Mouse (Mus musculus): ENCODE data around the gene Polr2a.

Gene Polr2a

DNA sequence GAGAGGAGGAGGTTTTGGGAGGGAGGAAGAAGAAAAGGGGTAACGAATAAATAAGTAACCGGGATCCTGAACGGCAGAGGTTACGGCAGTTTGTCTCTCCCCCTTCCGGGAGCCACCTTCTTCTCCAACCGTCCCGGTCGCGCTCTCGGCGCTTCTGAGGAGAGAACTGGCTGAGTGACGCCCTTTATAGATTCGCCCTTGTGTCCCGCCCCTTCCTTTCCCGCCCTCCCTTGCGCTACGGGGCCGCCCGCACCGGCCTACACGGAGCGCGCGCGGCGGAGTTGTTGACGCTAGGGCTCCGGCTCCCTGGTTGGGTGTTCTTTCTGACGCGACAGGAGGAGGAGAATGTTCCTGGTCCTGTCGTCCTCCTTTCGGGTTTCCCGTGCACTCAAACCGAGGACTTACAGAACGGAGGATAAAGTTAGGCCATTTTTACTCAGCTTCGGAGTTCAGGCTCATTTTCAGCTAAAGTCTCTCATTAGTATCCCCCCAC is at the start of gene Polr2a:
Polr2a (minus strand) TSS at position 160 of the 493 bp plus-strand sequence.
- peak; percentile 93 to 98 for DNase-seq (ENCODE audit: low spot score in 2 of 2)

DNA sequence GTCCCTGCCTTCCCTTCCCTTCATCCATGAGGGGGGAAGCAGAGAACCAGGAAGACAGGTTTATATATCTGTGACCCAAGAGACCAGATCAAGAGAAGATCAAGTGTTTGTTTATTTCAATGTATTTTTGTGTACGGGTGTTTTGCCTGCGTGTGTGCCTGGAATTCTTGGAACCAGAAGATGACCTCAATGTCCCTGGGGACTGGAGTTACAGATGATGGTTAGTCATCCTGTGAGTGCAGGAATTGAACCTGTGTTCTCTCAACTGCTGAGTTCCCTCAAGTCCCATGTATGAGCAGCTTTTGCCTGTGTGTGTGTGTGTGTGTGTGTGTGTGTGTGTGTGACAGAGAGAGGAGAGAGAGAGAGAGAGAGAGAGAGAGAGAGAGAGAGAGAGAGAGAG is 49.2 kb upstream of the Polr2a start:
- DNase-seq (ENCODE audit: low spot score in 2 of 2): no peak

DNA sequence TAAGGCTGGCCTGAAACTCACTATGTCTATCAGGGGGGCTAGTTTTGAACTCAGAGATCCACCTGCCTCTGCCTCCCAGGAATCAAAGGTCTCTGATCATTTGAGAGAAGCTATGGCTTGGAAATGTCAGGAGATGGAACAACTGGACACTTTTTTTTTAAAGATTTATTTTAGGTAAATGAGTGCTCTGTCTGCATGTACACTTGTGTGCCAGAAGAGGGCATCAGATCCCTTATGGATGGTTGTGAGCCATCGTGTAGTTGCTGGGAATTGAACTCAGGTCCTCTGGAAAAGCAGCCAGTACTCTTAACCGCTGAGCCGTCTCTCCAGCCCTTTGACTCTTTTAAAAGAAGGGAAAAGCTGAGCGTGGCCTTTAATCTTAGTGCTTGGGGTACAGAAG is 47.9 kb upstream of the Polr2a start:
- no peak for DNase-seq (ENCODE audit: low spot score in 2 of 2)

DNA sequence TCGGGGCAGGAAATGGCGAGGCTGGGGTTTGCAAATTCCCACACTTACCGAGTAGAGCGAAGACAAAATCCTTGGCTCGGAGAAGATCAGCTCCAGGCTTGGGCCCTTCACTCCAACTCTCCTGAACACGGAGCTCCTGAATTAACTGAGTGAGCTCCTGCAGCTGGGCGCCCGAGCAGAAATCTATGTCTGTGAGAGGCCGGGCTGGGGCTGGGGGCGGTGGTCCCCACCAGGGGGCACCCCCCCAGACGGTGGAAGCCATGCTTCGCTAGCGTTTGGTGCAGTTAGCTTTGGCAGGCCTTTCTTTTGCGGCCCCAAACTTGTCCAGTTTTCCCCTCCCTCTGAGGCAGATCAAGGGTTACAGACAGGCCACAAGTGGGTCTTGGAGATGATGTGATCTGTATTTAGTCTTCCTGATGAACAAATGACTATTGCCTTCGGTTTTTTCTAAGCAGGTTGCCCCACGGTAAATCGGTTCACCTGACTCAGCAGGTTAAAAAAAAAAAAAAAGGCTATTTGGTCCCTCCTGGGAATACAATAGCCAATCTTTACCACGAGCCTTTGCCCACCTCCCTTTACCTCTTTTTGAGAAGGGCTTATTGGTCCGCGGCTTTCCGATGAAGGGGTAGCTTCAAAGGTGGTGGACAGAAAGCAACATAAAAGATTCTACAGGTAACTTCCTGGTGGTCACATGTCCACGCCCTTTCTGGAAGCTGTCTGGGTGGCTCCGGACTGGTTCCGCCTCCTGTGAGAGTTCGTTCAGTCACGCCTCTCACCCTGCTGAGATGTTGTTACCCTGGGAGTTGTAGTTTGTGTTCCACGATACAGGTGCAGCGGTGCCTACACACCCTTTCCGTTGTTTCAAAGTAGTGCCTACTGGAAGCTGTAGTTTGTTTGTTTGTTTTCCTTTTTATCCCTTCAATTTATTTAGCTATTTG is 46.8 kb upstream of the Polr2a start, which contains the start of gene Tmem102:
Tmem102 (minus strand) TSS at position 653 of the 938 bp plus-strand sequence.
- DNase-seq (ENCODE audit: low spot score in 2 of 2): no peak

DNA sequence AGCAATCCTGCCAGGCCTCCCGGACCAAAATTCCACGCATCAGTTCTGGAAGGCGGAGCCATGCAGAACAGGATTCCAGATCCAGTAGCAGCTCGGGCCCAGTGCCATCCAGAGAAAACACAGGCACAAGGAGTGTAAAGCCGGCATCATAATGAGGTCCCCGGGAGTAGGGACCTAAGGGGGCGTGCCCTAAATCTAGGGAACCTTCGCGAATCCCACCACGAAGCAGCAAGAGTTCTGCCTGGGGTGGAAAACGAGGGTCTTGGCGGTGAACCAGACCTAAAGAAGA is 46.2 kb upstream of the Polr2a start:
- no peak for DNase-seq (ENCODE audit: low spot score in 2 of 2)

DNA sequence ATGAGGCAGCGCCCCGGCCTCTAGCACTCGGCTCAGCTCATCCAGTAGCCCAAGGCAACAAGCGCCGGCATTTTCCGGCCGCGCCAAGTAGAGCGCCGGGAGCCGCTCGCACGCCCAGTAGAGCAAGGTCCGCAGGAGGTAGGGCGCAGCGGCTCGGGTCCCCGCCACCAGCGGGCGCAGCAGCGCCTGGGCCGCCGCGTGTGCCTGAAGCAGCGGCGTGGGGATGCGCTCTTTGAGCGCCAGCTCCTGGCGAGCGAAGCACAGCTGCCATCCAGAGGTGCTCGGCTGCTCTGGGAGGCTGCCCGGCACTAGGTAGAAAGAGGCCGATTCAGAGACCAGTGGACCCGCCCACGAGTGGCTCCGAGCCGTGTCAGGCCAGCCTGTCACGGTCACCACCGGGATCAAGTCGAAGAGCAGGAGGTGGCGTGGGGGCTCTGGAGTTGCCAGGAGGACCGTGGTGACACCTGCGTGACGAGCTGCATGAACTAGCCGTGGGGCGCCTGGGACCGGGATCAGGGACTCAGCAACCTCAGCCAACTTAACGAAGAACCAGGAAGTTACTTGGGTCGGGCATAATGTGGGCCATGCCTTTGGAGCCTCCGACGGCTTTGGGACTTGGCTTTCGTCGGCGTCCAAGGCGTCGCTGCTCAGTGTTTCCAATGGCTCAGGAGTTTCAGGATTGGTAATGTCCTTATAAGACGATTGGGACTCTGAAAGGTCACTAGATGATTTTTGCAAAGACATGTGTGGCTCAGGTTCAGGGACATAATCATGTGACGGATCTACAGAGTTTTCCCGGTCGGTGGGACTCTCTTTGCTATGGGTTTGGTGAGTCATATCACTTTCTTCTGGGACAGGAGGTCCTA is 45.6 kb upstream of the Polr2a start:
- peak in 1 of 2 experiments; percentile 59 for DNase-seq (ENCODE audit: low spot score in 2 of 2)

DNA sequence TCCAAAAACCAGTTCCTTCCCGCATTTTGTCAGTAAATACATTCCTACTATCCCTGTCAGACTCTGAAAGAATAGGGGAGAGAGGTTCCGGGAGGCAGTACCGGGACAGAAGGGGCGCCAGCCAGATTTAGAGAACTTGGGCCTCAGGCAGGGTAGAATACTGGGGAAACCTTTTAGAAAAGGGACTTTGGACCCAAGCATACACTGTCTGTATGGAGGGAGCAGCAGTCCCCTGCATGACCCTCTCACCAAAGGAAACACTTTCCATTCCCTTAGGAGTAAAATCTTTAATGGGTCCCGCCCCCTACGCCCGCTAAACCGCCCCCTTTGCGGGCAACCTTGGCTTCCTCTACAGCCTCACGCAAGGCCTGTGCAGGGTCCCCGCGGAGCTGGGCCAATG is 44.9 kb upstream of the Polr2a start:
- DNase-seq (ENCODE audit: low spot score in 2 of 2): no peak

DNA sequence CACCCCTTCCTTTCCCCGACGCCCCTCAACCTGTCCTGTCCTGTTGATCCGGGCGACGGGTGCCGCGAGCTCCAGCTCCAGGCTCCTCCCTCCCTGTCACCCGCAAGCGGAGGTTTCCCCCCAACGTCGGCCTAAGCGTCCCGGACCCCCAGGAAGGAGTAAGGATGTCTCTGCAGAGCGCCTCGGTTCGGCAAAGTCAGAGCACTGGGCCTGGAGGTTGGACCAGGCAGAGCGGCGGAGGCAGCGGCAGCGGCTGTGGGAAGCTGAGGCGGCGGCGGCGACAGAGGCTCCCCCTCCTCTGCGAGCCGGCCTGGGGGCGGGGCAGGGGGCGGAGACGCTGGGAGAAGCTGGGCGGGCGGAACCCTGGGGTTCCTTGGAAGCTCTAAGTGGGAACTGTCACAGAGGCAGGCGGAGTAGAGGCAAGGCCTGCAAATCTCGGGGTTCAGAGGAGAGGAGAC is 44.2 kb upstream of the Polr2a start:
- DNase-seq (ENCODE audit: low spot score in 2 of 2): peak in 1 of 2 experiments; percentile 60

DNA sequence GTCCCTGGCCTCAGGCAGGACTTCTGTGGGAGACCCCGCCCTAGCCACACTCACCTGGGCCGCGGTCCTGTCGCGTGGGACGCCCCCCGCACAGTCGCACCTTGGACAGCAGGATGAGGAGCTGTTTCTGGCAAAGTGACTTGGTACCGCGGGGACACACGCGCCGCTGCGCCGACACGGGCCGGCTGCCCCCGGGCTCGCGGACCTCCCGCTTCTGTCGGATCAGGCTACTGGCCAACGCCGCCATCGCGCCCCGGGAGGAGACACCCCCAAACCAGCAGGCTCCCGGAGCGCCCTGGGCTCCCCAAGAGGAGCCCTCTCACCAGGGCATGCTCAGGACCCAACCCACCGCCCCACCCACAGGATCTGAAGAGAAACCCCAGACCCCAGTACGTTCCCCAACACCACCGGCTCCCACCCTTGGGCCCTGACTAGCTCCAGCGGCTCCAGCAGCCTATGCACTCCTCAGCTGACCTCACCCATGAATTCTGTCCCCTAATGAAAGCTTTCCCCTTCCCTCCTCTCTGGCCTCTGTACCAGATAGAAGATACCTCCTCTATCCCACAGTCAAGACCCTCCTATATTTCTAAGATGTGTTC is 43.0 kb upstream of the Polr2a start, which contains the start of gene Fgf11:
Fgf11 (minus strand) TSS at position 479 of the 599 bp plus-strand sequence.
- DNase-seq (ENCODE audit: low spot score in 2 of 2): no peak

DNA sequence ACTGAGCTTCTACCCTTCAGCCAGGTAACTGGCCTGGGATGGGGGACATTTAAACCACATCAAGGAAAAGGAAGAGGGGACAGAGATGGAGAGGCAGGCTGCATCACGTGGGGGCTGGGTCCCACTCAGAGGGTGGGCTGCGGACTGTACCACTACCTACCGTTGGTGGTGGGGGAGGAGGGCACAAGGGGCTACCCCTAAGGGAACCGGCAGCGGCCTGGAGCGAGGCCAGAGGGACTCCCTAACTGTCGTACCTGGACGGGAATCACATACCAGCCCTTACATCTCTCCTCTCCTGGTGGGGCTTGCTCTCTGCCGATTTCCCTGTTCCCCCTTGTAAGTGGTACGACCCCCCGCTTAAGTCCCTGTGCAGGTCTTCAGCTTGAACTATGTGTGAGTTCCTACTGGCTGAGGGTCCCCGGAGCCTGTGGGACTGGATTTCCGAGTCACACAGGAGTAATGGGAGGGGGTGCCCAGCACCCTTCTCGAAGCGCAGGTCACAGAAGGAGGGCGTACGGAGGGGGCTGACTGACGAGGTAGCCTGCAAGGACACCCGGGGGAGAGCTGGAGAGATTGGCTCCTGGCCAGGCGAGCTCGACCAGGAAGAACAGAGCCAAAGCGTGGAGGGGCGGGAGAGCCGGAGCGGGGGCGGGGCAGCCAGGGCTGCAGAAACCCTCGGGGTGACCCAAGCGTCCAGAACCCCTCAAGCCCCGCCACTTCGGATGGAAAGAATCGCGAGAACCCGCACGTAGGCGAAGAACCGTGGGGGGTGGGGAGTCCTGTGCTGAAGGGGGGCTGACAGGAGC is 42.2 kb upstream of the Polr2a start:
- DNase-seq (ENCODE audit: low spot score in 2 of 2): no peak

DNA sequence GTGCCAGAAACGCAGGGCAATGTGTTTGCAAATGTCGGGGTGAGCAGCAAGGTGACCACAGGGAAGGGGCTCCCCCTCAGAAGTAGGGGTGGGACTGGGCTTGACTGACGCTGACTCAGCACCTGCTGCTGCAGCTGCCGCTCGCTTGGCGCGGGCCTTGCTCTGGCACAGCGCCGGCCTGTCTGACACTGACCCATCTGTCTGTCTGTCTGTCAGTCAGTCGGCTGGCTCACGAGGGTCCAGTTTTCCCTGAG is 41.6 kb upstream of the Polr2a start:
- DNase-seq (ENCODE audit: low spot score in 2 of 2): no peak

DNA sequence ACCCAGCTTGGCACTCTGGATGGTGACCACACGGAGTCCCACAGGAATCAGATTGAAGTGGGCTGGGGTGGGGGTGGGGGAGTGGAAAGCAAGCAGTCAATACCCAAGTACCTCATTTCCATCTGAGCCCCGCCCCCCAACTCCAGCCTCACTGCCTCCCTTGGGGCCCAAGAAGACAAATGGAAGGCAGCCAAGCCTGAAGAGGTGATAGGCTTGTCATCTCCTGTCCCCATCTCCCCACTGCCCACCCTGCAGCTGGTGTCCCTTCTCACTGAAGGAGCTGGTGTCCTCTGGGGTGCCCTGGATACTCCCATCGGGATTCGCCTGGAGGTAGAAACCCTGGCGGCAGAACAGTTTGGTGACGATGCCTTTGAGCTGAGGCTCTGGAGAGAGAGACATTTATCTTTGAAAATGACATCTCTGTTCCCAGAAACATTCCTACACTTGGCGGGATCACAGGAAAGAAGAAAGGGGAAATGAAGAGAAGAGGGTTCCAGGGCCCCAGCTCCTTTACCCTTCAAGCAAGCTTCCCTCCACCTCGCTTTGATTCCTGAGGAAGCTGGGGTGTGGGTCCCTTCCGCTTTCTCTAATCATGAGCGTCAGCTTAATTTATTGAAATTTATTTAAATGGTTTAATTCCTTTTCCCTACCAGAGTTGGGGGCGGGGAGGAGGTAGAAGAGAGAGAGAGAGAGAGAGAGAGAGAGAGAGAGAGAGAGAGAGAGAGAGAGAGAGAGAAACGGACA is 41.1 kb upstream of the Polr2a start:
- DNase-seq (ENCODE audit: low spot score in 2 of 2): no peak

DNA sequence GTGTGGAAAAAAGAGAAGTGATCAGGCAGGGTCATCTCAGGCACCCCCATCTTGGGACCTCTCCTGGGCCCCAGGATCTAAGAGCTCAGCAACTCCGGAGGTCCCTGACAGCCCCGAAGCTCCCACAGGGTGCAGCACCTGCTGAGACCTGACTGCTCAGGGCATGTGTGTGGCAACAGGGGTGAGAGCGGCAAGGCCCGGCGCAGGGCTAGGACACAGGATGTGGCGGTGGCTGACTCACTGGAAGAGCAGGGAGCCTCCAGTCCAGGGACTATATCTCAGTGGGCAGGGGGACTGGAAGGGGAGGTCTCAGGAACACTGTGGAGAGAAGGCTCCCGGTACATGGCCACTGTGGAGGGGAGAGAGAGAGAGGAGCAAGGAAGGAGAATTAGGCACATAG is 39.5 kb upstream of the Polr2a start:
- DNase-seq (ENCODE audit: low spot score in 2 of 2): no peak

DNA sequence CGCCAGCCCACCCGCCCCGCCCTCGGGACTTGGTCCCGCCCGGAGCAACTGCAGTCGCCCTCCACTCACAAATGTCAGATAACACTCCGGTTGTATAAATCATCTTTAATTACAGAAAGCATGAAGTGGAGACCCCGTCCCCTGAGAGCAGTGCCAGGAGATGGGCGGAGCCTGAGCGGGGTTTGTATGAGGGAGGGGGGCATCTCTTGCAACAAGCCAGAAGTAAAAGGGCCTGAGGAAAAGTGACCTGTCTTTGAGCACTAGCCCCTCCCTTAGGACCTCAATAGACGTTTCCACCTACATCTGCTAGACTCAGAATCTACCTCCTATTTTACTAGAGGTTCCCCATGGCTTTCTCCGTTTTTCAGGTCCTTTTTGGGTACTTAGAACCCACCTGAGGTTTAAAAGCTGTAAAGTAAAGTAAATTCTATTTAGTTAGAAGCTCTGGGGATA is 37.6 kb upstream of the Polr2a start:
- DNase-seq (ENCODE audit: low spot score in 2 of 2): no peak

DNA sequence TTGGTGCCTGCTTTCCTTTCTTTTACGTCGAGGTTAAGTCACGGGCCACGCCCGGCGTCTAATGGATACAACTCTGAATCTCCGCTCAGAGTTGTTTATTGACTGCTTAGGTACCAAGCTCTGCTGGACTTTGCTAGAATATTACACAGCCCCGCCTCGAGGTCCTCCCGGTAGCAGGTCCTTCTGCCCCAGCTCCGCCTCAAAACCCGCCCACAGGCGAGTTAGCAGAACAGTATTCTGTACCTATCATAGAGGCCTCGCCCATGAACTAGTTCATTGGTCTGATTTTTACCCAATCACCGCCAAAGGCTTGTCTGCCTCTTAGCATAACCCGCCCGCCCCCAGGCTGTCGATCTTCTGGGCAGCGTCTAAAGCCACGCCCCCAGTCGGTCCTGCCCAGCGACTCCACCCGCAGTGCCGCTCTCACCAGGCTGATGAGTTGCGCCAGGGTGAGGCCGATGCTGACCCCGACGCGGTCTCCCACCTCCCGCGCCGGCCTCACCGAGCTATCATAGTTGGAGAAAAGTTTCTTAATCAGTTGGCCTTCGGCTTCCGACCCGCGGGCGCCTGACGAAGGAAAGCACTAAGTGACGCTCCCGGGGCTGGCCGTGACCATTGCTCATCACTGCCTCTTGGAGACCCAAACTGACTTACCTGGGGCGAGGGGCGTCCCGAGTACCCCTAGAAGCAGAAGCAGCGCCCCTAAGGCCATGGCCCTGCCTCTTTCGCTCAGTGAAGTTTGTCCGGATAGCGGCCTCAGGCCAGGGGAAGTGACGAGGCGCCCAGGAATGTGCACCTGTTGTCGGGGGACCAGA is 36.9 kb upstream of the Polr2a start, which contains the start of gene Chrnb1:
Chrnb1 (minus strand) TSS at position 776 of the 815 bp plus-strand sequence.
- DNase-seq (ENCODE audit: low spot score in 2 of 2): peak; percentile 86 to 92

DNA sequence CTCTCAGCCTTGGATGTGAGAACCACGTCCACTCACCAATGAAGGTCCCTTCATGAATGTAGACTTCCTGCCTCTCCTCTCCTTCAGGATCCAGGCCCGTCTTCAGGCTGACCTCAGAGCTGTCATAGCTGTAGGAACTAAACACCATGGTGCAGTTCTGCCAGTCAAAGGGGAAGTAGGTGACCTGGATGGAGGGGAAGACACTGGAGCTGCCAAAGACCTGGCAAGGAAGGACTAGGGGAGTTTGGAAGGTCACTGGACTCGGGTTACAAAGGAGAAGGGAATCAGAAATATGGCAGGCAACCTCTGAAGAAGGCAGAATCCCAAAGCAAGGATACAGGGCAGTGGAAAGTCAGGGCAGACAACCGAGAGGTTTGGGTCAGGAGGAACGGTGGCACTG is 35.0 kb upstream of the Polr2a start:
- no peak for DNase-seq (ENCODE audit: low spot score in 2 of 2)

DNA sequence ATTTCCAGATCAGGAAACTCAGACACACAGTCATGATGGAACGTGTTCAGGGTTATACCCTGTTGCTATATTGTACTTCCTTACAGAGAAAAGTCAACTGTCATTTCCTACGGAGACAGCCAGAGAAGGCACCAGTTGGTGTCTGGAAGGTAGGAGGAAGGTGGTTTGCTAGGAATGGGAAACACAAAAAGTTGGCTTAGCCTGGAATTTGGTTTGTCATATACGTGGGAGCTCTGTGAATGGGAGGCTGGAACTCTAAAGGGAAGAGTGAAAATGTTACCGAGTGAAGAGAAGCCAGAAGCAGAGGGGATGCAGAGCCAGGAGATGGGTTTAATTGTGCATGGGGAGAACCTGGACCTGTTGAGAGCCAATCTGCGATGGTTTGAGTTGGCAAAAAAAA is 33.0 kb upstream of the Polr2a start:
- no peak for DNase-seq (ENCODE audit: low spot score in 2 of 2)

DNA sequence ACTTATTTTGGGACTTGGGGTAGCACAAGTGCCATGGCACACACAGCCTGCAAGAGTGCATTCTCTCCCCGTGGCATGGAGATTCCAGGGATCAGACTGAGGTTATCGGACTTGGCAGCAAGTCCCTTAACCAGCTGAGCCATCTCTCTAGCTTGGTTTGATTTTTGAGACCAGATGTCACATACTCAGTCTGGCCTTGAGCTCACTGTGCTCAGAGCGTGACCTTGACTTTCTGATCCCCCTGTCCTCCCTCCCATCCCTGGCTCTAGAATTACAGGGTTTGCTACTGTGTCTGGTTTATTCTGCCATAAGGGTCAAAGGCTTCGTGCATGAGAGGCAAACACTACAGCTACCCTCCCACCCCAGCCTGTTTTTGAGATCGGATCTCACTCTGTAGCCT is 31.0 kb upstream of the Polr2a start:
- DNase-seq (ENCODE audit: low spot score in 2 of 2): no peak

DNA sequence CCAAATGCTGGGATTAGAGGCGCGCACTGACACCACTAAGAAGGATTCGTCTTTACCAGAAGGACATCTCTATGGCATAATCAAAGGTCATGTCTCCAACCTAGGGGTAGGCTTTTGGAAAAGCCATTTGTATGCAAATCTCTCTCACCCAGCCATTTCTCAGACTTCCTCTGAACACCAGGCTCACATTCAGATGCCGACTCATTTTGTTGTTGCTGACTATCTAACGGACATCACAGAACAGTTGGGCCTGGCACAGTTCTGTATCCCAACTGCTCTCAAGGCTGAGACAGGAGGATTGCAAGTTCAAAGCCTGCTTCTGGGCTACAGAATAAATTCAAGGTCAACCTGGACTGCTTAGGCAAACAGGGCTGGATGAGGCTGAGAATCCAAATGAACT is 28.9 kb upstream of the Polr2a start:
- DNase-seq (ENCODE audit: low spot score in 2 of 2): no peak
